Mouse (Mus musculus): ENCODE measurements at regions not wholly inside any gene's neighbourhood (a gene's known extent, or its start where the extent isn't known, plus 50 kb on each side); places are given as distances from the start of the nearest gene placed in this dataset.

- no peak for ATAC-seq (ENCODE audit: low read depth)
- no peak overlapping the region for H3K4me3 ChIP-seq (ENCODE audit: low read depth, low read length)
- no peaks in the 10 kb centered on the region for H3K9me3 ChIP-seq (replicated peaks; ENCODE audit: control insufficient read depth, low read length)
- no peak overlapping the region for H3K27ac ChIP-seq (ENCODE audit: low read length)
- no peaks in the 10 kb centered on the region for H3K27me3 ChIP-seq (ENCODE audit: control insufficient read depth, insufficient read depth, low read depth, low read length)
- H3K4me2 ChIP-seq (ENCODE audit: low read depth, low read length): no peak overlapping the region
- no peaks in the 10 kb centered on the region for H3K36me3 ChIP-seq (ENCODE audit: control insufficient read depth, insufficient read depth)
- H3K4me1 ChIP-seq (ENCODE audit: control insufficient read depth, low read depth, low read length): no peaks in the 10 kb centered on the region
- 64% methylated on average over 20 of the region's 20 CpGs for WGBS (ENCODE audit: insufficient replicate concordance)
- H3K9ac ChIP-seq (ENCODE audit: low read depth, low read length): no peak overlapping the region
Observed at GRCm38 (mm10) chr13:63627184-63627893, 53.9 kb upstream of the Ptch1 start.

GRCm38 (mm10) chr13:63627894-63628287 lies 54.5 kb upstream of the Ptch1 start:
- no peaks in the 10 kb centered on the region for H3K9me3 ChIP-seq (replicated peaks; ENCODE audit: control insufficient read depth, low read length)
- no peaks in the 10 kb centered on the region for H3K27me3 ChIP-seq (ENCODE audit: control insufficient read depth, insufficient read depth, low read depth, low read length)
- ATAC-seq (ENCODE audit: low read depth): no peak
- no peaks in the 10 kb centered on the region for H3K36me3 ChIP-seq (ENCODE audit: control insufficient read depth, insufficient read depth)
- no peak overlapping the region for H3K27ac ChIP-seq (ENCODE audit: low read length)
- 72% methylated on average over 4 of the region's 4 CpGs for WGBS (ENCODE audit: insufficient replicate concordance)
- H3K4me3 ChIP-seq (ENCODE audit: low read depth, low read length): no peak overlapping the region
- H3K4me1 ChIP-seq (ENCODE audit: control insufficient read depth, low read depth, low read length): no peaks in the 10 kb centered on the region
- no peak overlapping the region for H3K9ac ChIP-seq (ENCODE audit: low read depth, low read length)
- H3K4me2 ChIP-seq (ENCODE audit: low read depth, low read length): no peak overlapping the region

DNA sequence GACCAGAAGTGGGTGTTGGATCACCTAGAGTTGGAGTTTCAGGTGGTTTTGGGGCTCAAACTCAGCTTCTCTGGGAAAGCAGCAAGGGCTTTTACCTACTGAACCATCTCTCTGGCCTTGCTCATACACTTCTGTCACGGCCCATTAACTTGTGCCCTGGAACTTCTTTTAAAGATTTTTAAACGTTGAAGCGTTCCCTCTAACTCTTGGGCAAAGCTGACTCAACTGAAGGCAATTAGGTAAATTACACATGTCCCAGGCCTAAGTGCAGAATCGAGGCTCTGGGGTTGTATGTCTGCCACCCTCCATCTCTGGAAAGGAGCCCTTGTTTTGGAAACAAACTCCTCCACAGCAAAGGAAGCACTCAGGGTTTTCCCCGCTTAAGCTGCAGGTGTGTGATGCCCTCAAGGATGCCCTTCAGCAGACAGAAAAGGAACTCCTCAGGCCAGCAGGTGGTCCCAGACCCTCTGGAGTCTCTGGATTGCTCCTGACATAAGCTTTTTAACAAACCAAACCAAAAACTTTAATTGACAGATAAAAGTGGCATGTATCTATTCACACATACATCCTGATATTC lies 58.5 kb upstream of the Ptch1 start:
- no peak for ATAC-seq (ENCODE audit: low read depth)
- H3K27ac ChIP-seq (ENCODE audit: low read length): no peak overlapping the region
- H3K9me3 ChIP-seq (replicated peaks; ENCODE audit: control insufficient read depth, low read length): no peaks in the 10 kb centered on the region
- WGBS (ENCODE audit: insufficient replicate concordance): 57% methylated on average over 5 of the region's 5 CpGs
- no peaks in the 10 kb centered on the region for H3K4me1 ChIP-seq (ENCODE audit: control insufficient read depth, low read depth, low read length)
- H3K36me3 ChIP-seq (ENCODE audit: control insufficient read depth, insufficient read depth): no peaks in the 10 kb centered on the region
- no peak overlapping the region for H3K4me3 ChIP-seq (ENCODE audit: low read depth, low read length)
- no peak overlapping the region for H3K4me2 ChIP-seq (ENCODE audit: low read depth, low read length)
- H3K27me3 ChIP-seq (ENCODE audit: control insufficient read depth, insufficient read depth, low read depth, low read length): no peaks in the 10 kb centered on the region
- H3K9ac ChIP-seq (ENCODE audit: low read depth, low read length): no peak overlapping the region

DNA sequence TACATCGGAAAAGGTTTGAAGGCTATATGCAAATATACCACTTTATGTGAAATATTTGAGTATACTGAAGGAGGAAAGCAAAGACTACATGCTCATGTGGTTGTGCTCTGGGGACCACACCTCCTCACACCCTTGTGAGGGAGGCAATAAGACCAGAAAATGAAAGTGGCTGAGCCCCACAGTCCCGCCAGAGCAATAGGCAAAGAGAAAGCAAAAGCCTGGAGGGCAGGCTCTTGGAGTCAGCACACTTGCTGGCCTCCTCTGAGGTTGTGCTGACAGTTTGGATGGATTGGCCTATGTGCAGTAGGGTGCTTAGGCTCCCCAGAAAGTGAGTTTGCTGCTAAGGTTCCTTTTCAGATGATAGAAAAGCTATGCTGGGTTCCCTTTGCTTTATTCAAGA lies 60.9 kb upstream of the Ptch1 start:
- Histone ChIP-seq H3K9me3 (replicated peaks; ENCODE audit: control insufficient read depth, low read length) (no peaks in the 10 kb centered on the region), H3K4me1 (ENCODE audit: control insufficient read depth, low read depth, low read length) (no peaks in the 10 kb centered on the region), H3K36me3 (ENCODE audit: control insufficient read depth, insufficient read depth) (no peaks in the 10 kb centered on the region), H3K27me3 (ENCODE audit: control insufficient read depth, insufficient read depth, low read depth, low read length) (no peaks in the 10 kb centered on the region), H3K4me3 (ENCODE audit: low read depth, low read length) (no peak overlapping the region), H3K9ac (ENCODE audit: low read depth, low read length) (no peak overlapping the region), H3K27ac (ENCODE audit: low read length) (no peak overlapping the region), H3K4me2 (ENCODE audit: low read depth, low read length) (no peak overlapping the region)
- ATAC-seq (ENCODE audit: low read depth): no peak
- 58% methylated on average over 2 of the region's 2 CpGs for WGBS (ENCODE audit: insufficient replicate concordance)

DNA sequence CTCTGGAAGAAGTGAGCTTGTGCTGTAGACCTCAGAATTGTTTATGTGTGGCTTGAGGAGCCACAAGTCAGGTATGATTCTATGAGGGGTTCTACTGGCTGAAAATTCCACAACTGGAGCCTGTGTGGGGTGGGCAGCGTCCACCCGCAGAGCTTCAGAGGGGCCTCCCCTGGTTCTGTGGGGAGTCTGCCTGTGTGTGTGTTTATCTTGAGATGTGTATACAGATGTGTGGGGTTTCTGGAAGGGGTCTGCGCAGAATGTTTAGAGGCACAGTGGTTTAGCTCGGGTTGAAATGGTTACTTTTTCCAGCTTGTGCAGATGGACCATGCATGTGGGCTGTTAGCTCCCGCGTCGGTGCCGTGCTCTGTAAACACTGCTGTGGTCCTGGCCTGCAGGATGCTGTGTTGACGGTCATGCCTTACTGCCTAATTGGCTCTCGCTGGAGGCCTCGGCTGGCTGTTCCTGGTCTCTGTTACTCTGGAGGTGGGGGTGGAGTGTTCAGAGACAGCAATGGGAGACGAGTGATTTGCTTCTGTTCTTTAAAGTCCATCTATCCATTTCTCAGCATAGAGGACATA lies 68.3 kb upstream of the Ptch1 start:
- Histone ChIP-seq H3K36me3 (ENCODE audit: control insufficient read depth, insufficient read depth) (no peaks in the 10 kb centered on the region), H3K4me3 (ENCODE audit: low read depth, low read length) (no peak overlapping the region), H3K9ac (ENCODE audit: low read depth, low read length) (no peak overlapping the region), H3K27ac (ENCODE audit: low read length) (no peak overlapping the region), H3K9me3 (replicated peaks; ENCODE audit: control insufficient read depth, low read length) (no peaks in the 10 kb centered on the region), H3K27me3 (ENCODE audit: control insufficient read depth, insufficient read depth, low read depth, low read length) (no peaks in the 10 kb centered on the region), H3K4me2 (ENCODE audit: low read depth, low read length) (no peak overlapping the region), H3K4me1 (ENCODE audit: control insufficient read depth, low read depth, low read length) (no peaks in the 10 kb centered on the region)
- 40% methylated on average over 12 of the region's 12 CpGs for WGBS (ENCODE audit: insufficient replicate concordance)
- ATAC-seq (ENCODE audit: low read depth): no peak

GRCm38 (mm10) chr13:63642617-63643016 lies 69.2 kb upstream of the Ptch1 start:
- H3K4me3 ChIP-seq (ENCODE audit: low read depth, low read length): no peak overlapping the region
- WGBS (ENCODE audit: insufficient replicate concordance): 18% methylated on average over 5 of the region's 5 CpGs
- no peak overlapping the region for H3K27ac ChIP-seq (ENCODE audit: low read length)
- no peaks in the 10 kb centered on the region for H3K9me3 ChIP-seq (replicated peaks; ENCODE audit: control insufficient read depth, low read length)
- H3K4me2 ChIP-seq (ENCODE audit: low read depth, low read length): no peak overlapping the region
- no peaks in the 10 kb centered on the region for H3K4me1 ChIP-seq (ENCODE audit: control insufficient read depth, low read depth, low read length)
- H3K27me3 ChIP-seq (ENCODE audit: control insufficient read depth, insufficient read depth, low read depth, low read length): no peaks in the 10 kb centered on the region
- H3K36me3 ChIP-seq (ENCODE audit: control insufficient read depth, insufficient read depth): no peaks in the 10 kb centered on the region
- ATAC-seq (ENCODE audit: low read depth): peak; percentile 58; the same call in 1 of the 2 replicates
- no peak overlapping the region for H3K9ac ChIP-seq (ENCODE audit: low read depth, low read length)

GRCm38 (mm10) chr13:63643394-63643793 lies 70.0 kb upstream of the Ptch1 start:
- H3K27ac ChIP-seq (ENCODE audit: low read length): no peak overlapping the region
- no peak overlapping the region for H3K4me3 ChIP-seq (ENCODE audit: low read depth, low read length)
- no peaks in the 10 kb centered on the region for H3K4me1 ChIP-seq (ENCODE audit: control insufficient read depth, low read depth, low read length)
- no peak overlapping the region for H3K4me2 ChIP-seq (ENCODE audit: low read depth, low read length)
- H3K27me3 ChIP-seq (ENCODE audit: control insufficient read depth, insufficient read depth, low read depth, low read length): no peaks in the 10 kb centered on the region
- no peak for ATAC-seq (ENCODE audit: low read depth)
- 20% methylated on average over 2 of the region's 2 CpGs for WGBS (ENCODE audit: insufficient replicate concordance)
- H3K9ac ChIP-seq (ENCODE audit: low read depth, low read length): no peak overlapping the region
- H3K36me3 ChIP-seq (ENCODE audit: control insufficient read depth, insufficient read depth): no peaks in the 10 kb centered on the region
- no peaks in the 10 kb centered on the region for H3K9me3 ChIP-seq (replicated peaks; ENCODE audit: control insufficient read depth, low read length)

GRCm38 (mm10) chr13:63644308-63644707 lies 70.9 kb upstream of the Ptch1 start:
- H3K36me3 ChIP-seq (ENCODE audit: control insufficient read depth, insufficient read depth): no peaks in the 10 kb centered on the region
- H3K9ac ChIP-seq (ENCODE audit: low read depth, low read length): no peak overlapping the region
- WGBS (ENCODE audit: insufficient replicate concordance): 70% methylated on average over 5 of the region's 5 CpGs
- no peak for ATAC-seq (ENCODE audit: low read depth)
- H3K27me3 ChIP-seq (ENCODE audit: control insufficient read depth, insufficient read depth, low read depth, low read length): no peaks in the 10 kb centered on the region
- no peaks in the 10 kb centered on the region for H3K9me3 ChIP-seq (replicated peaks; ENCODE audit: control insufficient read depth, low read length)
- no peak overlapping the region for H3K27ac ChIP-seq (ENCODE audit: low read length)
- no peaks in the 10 kb centered on the region for H3K4me1 ChIP-seq (ENCODE audit: control insufficient read depth, low read depth, low read length)
- no peak overlapping the region for H3K4me3 ChIP-seq (ENCODE audit: low read depth, low read length)
- H3K4me2 ChIP-seq (ENCODE audit: low read depth, low read length): no peak overlapping the region

DNA sequence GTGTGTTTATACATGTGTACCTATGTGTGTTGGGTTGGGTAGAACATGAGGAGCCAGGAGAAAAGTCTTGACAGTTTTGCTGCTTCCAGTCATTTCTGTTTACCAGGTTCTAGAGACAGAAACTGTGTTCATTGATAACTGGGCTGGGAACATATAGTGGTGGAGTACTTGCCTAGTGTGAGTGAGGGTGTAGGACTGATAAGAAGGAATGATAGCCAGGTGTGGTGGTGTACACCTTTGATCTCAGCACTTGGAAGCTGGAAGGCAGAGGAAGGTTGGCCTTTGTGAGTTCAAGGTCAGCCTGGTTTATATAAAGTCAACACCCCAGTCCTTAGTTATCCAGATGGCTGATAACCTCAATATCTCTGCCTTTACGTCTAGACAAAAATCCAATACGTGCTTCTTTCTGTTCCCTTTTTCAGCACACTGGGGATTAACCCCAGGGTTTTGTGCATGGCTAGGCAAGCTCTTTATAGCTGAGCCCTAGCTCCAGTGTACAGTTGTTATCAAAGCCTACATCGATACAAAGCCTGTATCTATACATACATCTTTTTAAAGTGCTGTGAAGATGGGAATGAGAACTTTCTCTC lies 75.8 kb upstream of the Ptch1 start:
- WGBS (ENCODE audit: insufficient replicate concordance): 39% methylated on average over 3 of the region's 3 CpGs
- Histone ChIP-seq H3K9ac (ENCODE audit: low read depth, low read length) (no peak overlapping the region), H3K36me3 (ENCODE audit: control insufficient read depth, insufficient read depth) (no peaks in the 10 kb centered on the region), H3K4me1 (ENCODE audit: control insufficient read depth, low read depth, low read length) (no peaks in the 10 kb centered on the region), H3K9me3 (replicated peaks; ENCODE audit: control insufficient read depth, low read length) (no peaks in the 10 kb centered on the region), H3K4me3 (ENCODE audit: low read depth, low read length) (no peak overlapping the region), H3K4me2 (ENCODE audit: low read depth, low read length) (no peak overlapping the region), H3K27ac (ENCODE audit: low read length) (no peak overlapping the region), H3K27me3 (ENCODE audit: control insufficient read depth, insufficient read depth, low read depth, low read length) (no peaks in the 10 kb centered on the region)
- ATAC-seq (ENCODE audit: low read depth): no peak

Data from liver, embryonic 16.5 days (tissue).